ENCODE assay signal across 8 mouse cellular contexts in the genomic region with DNA sequence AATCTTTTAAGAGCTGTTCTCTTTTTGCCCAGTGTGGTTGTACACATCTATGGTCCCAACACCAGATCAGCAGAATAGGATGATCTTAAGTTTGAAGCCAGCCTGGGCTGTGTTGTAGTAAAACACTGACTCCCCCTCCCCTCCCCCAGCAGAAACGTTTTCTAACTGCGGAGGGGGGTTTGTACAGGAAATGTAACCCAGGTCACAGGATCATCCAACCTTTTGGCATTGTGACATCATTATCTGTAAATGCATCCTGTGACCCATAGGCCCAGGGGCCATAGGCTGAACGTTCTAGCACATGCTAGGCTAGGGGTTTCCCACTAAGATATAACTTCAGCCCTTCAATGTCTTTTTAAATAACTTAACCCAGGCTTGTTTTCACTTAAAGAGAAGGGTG. TPM values are rescaled to one million over a fixed set of nuclear protein-coding genes. Genes with fewer than 3 reads are reported as not detected.
DNase-seq lines count a peak whose midpoint lies in the region; ATAC-seq and TF ChIP-seq lines count a peak whose summit lies in the region.

A gene (plus strand): TSS at position 301 of the 400 bp plus-strand sequence.

- peaks cover 4% of the 10 kb centered on the region; the same call in 1 of the 2 replicates for H3K4me1 ChIP-seq in spleen, adult 2 months (ENCODE audit: control insufficient read depth, insufficient read depth, insufficient read length)
- H3K4me1 ChIP-seq in forebrain, embryonic 16.5 days (replicated peaks; ENCODE audit: control insufficient read depth, insufficient read depth, low read length), result peaks cover 13% of the 10 kb centered on the region
- peaks cover 15% of the 10 kb centered on the region for H3K4me1 ChIP-seq in liver, embryonic 12.5 days
- H3K4me1 ChIP-seq in stomach, embryonic 15.5 days, result peaks cover 9% of the 10 kb centered on the region; the same call in 1 of the 2 replicates

- H3K36me3 ChIP-seq in spleen, adult 2 months (ENCODE audit: control insufficient read depth, insufficient read depth, low read length), result peaks cover 3% of the 10 kb centered on the region; the same call in 1 of the 2 replicates
- H3K36me3 ChIP-seq in forebrain, embryonic 16.5 days (ENCODE audit: control insufficient read depth, insufficient read depth), result 0 out of 2 replicates have a peak, but pooled peaks cover 6% of the 10 kb centered on the region
- H3K36me3 ChIP-seq in liver, embryonic 12.5 days, result peaks cover 19% of the 10 kb centered on the region
- H3K36me3 ChIP-seq in stomach, embryonic 15.5 days, result peaks cover 7% of the 10 kb centered on the region; the same call in 1 of the 2 replicates

- intact Hi-C loops in gastrocnemius, postnatal 36 days (cut with DNase I), result loop anchor here (10.0 kb wide), 1 partner anchor 118 kb away; no protein-coding TSS in a partner anchor

- 49% methylated on average over 3 of the region's 3 CpGs for WGBS in spleen, adult 2 months
- WGBS in forebrain, embryonic 16.5 days, result 66% methylated on average over 3 of the region's 3 CpGs
- 43% methylated on average over 3 of the region's 3 CpGs for WGBS in liver, embryonic 12.5 days (ENCODE audit: insufficient replicate concordance)
- 40% methylated on average over 3 of the region's 3 CpGs for WGBS in stomach, embryonic 15.5 days

- no peak for TF ChIP-seq CTCF in spleen, adult 2 months (IDR thresholded peaks at IDR 0.05; ENCODE audit: extremely low read depth, insufficient read depth, insufficient read length, insufficient replicate concordance)

- peak within 1 kb of the TSS; percentile 74 for H3K4me2 ChIP-seq in forebrain, embryonic 16.5 days (ENCODE audit: low read length)
- peak within 1 kb of the TSS; percentile 69 for H3K4me2 ChIP-seq in liver, embryonic 12.5 days
- peak within 1 kb of the TSS; percentile 83 for H3K4me2 ChIP-seq in stomach, embryonic 15.5 days

- H3K4me3 ChIP-seq in spleen, adult 2 months (ENCODE audit: extremely low read depth, insufficient read depth, insufficient read length), result peak within 1 kb of the TSS; percentile 35
- peak within 1 kb of the TSS; percentile 44 for H3K4me3 ChIP-seq in forebrain, embryonic 16.5 days (replicated peaks; ENCODE audit: low read length)
- H3K4me3 ChIP-seq in liver, embryonic 12.5 days, result peak within 1 kb of the TSS; percentile 42
- peak within 1 kb of the TSS; percentile 44 for H3K4me3 ChIP-seq in stomach, embryonic 15.5 days (replicated peaks)

- no peak for DNase-seq in spleen, adult 2 months (ENCODE audit: low read depth in 1 of 2, low spot score in 2 of 2)
- no peak for DNase-seq in spleen, postnatal 4 days (ENCODE audit: low spot score in 2 of 2)
- no peak for DNase-seq in left cerebral cortex, adult 8-10 months (ENCODE audit: low spot score in 2 of 2)
- no peak for DNase-seq in gastrocnemius, postnatal 36 days

- H3K27me3 ChIP-seq in spleen, adult 2 months (ENCODE audit: control insufficient read depth, insufficient read depth, low read length), result no peaks in the 10 kb centered on the region
- H3K27me3 ChIP-seq in forebrain, embryonic 16.5 days (replicated peaks; ENCODE audit: control insufficient read depth, insufficient read depth, low read length), result peaks cover 5% of the 10 kb centered on the region; the same call in 1 of the 2 replicates
- H3K27me3 ChIP-seq in liver, embryonic 12.5 days (replicated peaks), result peaks cover 34% of the 10 kb centered on the region
- 0 out of 2 replicates have a peak, but pooled peaks cover 3% of the 10 kb centered on the region for H3K27me3 ChIP-seq in stomach, embryonic 15.5 days (replicated peaks)

- no peak for TF ChIP-seq POLR2A in spleen, adult 2 months (IDR thresholded peaks at IDR 0.05; ENCODE audit: low read depth, low read length)

- H3K9me3 ChIP-seq in forebrain, embryonic 16.5 days (ENCODE audit: control insufficient read depth, low read length), result no peaks in the 10 kb centered on the region
- H3K9me3 ChIP-seq in liver, embryonic 12.5 days (replicated peaks), result no peaks in the 10 kb centered on the region
- no peaks in the 10 kb centered on the region for H3K9me3 ChIP-seq in stomach, embryonic 15.5 days

- ATAC-seq in forebrain, embryonic 16.5 days, result no peak
- no peak for ATAC-seq in liver, embryonic 12.5 days
- no peak for ATAC-seq in stomach, embryonic 15.5 days (ENCODE audit: insufficient read depth, low FRiP score, low read depth)
- ATAC-seq in megakaryocyte progenitor cell, adult 5-6 weeks (replicated peaks; ENCODE audit: poor library complexity), result no peak

- H3K9ac ChIP-seq in forebrain, embryonic 16.5 days (replicated peaks; ENCODE audit: low read depth, low read length), result peak within 1 kb of the TSS; percentile 48
- H3K9ac ChIP-seq in liver, embryonic 12.5 days, result no peak within 1 kb of the TSS
- no peak within 1 kb of the TSS for H3K9ac ChIP-seq in stomach, embryonic 15.5 days

- no peak within 1 kb of the TSS for H3K27ac ChIP-seq in spleen, adult 2 months (ENCODE audit: insufficient read depth, low read length)
- H3K27ac ChIP-seq in forebrain, embryonic 16.5 days (ENCODE audit: low read length), result no peak within 1 kb of the TSS
- H3K27ac ChIP-seq in liver, embryonic 12.5 days, result no peak within 1 kb of the TSS
- no peak within 1 kb of the TSS for H3K27ac ChIP-seq in stomach, embryonic 15.5 days

RNA-seq across cellular contexts. Expression of the gene that starts here (rescaled TPM):
- polyA plus RNA-seq in spleen, adult 2 months (2012; rRNA removed), result 0.18 TPM in 2 replicates
- not detected in 2 replicates for polyA plus RNA-seq in forebrain, embryonic 16.5 days (2015; fragmentation: Nextera tagmentation; extraction: Ambion mirVana)
- polyA plus RNA-seq in liver, embryonic 12.5 days (2016; fragmentation: Nextera tagmentation; extraction: Ambion mirVana), result 0.17 and 0.26 TPM in 2 replicates
- 12.2 and 15.2 TPM in 2 replicates for polyA plus RNA-seq in stomach, embryonic 15.5 days (2015; fragmentation: Nextera tagmentation; extraction: Ambion mirVana)
- total RNA-seq in left cerebral cortex, adult 8-10 months (2022), result 1 to 10 TPM in 1 of 4 experiments, under 1 TPM in 1, not detected in 2; 0.65 to 1.0 TPM
- total RNA-seq in gastrocnemius, postnatal 36 days (2021), result under 1 TPM in 1 of 2 experiments, not detected in 1; 0.56 TPM
- total RNA-seq in megakaryocyte progenitor cell, adult 5-6 weeks (2015), result 4.2 and 5.9 TPM in 2 replicates
- 5.4 and 7.4 TPM in 2 replicates for total RNA-seq in megakaryocyte progenitor cell, adult 5-6 weeks (2017)

Comparison
In these comparisons a context has a peak if more than half of its experiments do, and no peak if none do; other contexts are left out.
1. RNA of the gene that starts here (polyA plus RNA-seq): 12.2 to 15.2 TPM in stomach, embryonic 15.5 days; 0.17 to 0.26 TPM in liver, embryonic 12.5 days, 0.18 TPM in spleen, adult 2 months and not detected in forebrain, embryonic 16.5 days; every median in the first group is over 10 times any median in the second.
2. Peak in every context shown above with its lines, with median percentiles within 50 percentile points of each other: H3K4me3 ChIP-seq and H3K4me2 ChIP-seq.